Mouse (Mus musculus) liver, adult 2 months (tissue): ENCODE results near the gene Sh3bp5.

Source experiments
- CTCF ChIP-seq: fragments of 200-500 bp; IDR thresholded peaks from 2 replicates; pipeline ENCODE4 v1.5.1; 2011; ENCODE audit warnings: low read depth, low read length, control low read depth
- POLR2A ChIP-seq: fragments of 200-500 bp; IDR thresholded peaks from 2 replicates; pipeline ENCODE4 v1.6.1; 2011; ENCODE audit warnings: low read length, control low read depth; ENCODE audit not compliant: insufficient read depth; ENCODE audit errors: extremely low read depth

GRCm38 (mm10) chr14:31392300-31392699 lies 43.6 kb downstream of the Sh3bp5 start:
- no peak for TF ChIP-seq CTCF
- TF ChIP-seq POLR2A, result no peak
